Mouse (Mus musculus) kidney, adult 2 months (tissue): ENCODE results near the gene Ikzf1.

Experiments used
- CTCF ChIP-seq: fragments of 200-500 bp; conservative IDR thresholded peaks from 2 replicates; pipeline ENCODE4 v1.5.1; 2011; ENCODE audit warnings: low read depth, mild to moderate bottlenecking, control low read depth, low read length, moderate library complexity, mixed read lengths; ENCODE audit not compliant: insufficient read depth, insufficient read length
- POLR2A ChIP-seq: fragments of 200-500 bp; IDR thresholded peaks from one replicate; pipeline ENCODE4 v1.6.1; 2011; ENCODE audit warnings: low read depth, low read length, control low read depth

DNA sequence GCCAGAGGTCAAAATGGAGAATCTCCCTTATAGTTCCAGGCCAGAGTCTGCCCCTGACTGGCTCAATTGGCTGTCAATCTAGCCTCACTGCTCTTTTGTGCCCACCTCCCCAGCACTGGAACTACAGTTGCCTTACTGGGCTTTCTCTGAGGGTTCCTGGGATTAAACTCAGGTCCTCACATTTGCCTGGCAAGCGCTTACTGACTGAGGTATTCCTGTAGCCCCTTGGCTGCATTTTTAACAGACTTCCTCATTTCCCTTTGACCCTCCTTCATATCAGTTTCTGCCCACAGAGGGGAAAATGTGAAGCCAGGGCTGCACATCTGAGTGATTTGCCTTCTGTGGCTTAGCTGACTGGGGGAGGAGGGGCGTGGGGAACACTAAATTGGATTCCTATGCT lies 9.3 kb downstream of the Ikzf1 start:
- TF ChIP-seq CTCF, result no peak
- TF ChIP-seq POLR2A, result no peak
